Mouse (Mus musculus): ENCODE measurements around the gene Mymk. TPM values are rescaled to one million over a fixed set of nuclear protein-coding genes. Genes with fewer than 3 reads are reported as not detected.

Gene Mymk
- polyA plus RNA-seq, 2 experiments, result not detected

DNA sequence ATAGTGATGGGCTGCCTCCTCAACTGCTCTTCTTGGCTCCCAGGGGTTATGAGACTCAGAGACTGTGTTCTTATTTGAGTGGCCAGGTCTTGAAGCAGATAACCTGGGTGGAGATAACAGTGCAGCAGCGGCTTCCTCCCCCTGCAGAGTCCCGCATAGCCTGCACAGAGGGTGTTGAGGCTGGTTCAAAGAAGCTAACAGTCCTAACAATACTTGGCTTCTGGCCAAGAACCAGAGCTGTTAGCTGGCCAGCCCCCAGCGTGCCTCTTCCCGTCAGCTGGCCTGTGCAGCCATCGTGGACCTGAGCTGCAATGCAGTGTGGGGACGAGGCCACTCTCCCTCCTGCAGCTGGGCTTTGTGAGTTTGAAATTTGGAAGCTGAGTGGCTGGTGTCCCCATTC is 25.8 kb upstream of the Mymk start:
- WGBS (ENCODE audit: insufficient replicate concordance), result 17% methylated on average over 6 of the region's 6 CpGs
- no peak for ATAC-seq (ENCODE audit: insufficient read depth)
- TF ChIP-seq CTCF (IDR thresholded peaks at IDR 0.05; ENCODE audit: low read depth) (no peak), EP300 (IDR thresholded peaks at IDR 0.05; ENCODE audit: low read depth) (no peak)
- H3K9me3 ChIP-seq (ENCODE audit: control insufficient read depth, low read length), result no peaks in the 10 kb centered on the region
- H3K36me3 ChIP-seq (replicated peaks; ENCODE audit: control insufficient read depth, insufficient read depth, low read depth), result no peaks in the 10 kb centered on the region
- H3K4me3 ChIP-seq (ENCODE audit: insufficient read depth in 1 of 2, low read depth in 2 of 2, low read length in 2 of 2), result no peak overlapping the region
- H3K4me1 ChIP-seq (replicated peaks; ENCODE audit: control insufficient read depth in 2 of 2, insufficient read depth in 2 of 2, low read length in 1 of 2), result peaks cover 0 to 3% of the 10 kb centered on the region in 2 experiments; a peak in 1 of 4 replicates
- no peak overlapping the region for H3K9ac ChIP-seq (replicated peaks)
- H3K4me2 ChIP-seq (ENCODE audit: low read depth), result no peak overlapping the region
- H3K27ac ChIP-seq, result no peak overlapping the region
- no peaks in the 10 kb centered on the region for H3K27me3 ChIP-seq (ENCODE audit: control insufficient read depth, insufficient read depth, low read length)
- DNase-seq (ENCODE audit: low read depth in 3 of 3, low spot score in 3 of 3), result no peak

- H3K9me3 ChIP-seq (ENCODE audit: control insufficient read depth, low read length), result no peaks in the 10 kb centered on the region
- no peak overlapping the region for H3K27ac ChIP-seq
- DNase-seq (ENCODE audit: low read depth in 3 of 3, low spot score in 3 of 3) (no peak), ATAC-seq (ENCODE audit: insufficient read depth) (no peak)
- no peak overlapping the region for H3K9ac ChIP-seq (replicated peaks)
- peaks cover 0 to 3% of the 10 kb centered on the region in 2 experiments; a peak in 1 of 4 replicates for H3K4me1 ChIP-seq (replicated peaks; ENCODE audit: control insufficient read depth in 2 of 2, insufficient read depth in 2 of 2, low read length in 1 of 2)
- WGBS (ENCODE audit: insufficient replicate concordance), result 48% methylated on average over 6 of the region's 6 CpGs
- TF ChIP-seq CTCF (IDR thresholded peaks at IDR 0.05; ENCODE audit: low read depth) (no peak), EP300 (IDR thresholded peaks at IDR 0.05; ENCODE audit: low read depth) (no peak)
- no peak overlapping the region for H3K4me2 ChIP-seq (ENCODE audit: low read depth)
- no peaks in the 10 kb centered on the region for H3K27me3 ChIP-seq (ENCODE audit: control insufficient read depth, insufficient read depth, low read length)
- H3K4me3 ChIP-seq (ENCODE audit: insufficient read depth in 1 of 2, low read depth in 2 of 2, low read length in 2 of 2), result no peak overlapping the region
- H3K36me3 ChIP-seq (replicated peaks; ENCODE audit: control insufficient read depth, insufficient read depth, low read depth), result no peaks in the 10 kb centered on the region
Observed at GRCm38 (mm10) chr2:27097241-27097656, 25.3 kb upstream of the Mymk start.

GRCm38 (mm10) chr2:27096341-27096981 is 24.5 kb upstream of the Mymk start:
- DNase-seq (ENCODE audit: low read depth in 3 of 3, low spot score in 3 of 3) (no peak), ATAC-seq (ENCODE audit: insufficient read depth) (no peak)
- Histone ChIP-seq H3K27me3 (ENCODE audit: control insufficient read depth, insufficient read depth, low read length) (no peaks in the 10 kb centered on the region), H3K4me1 (replicated peaks; ENCODE audit: control insufficient read depth in 2 of 2, insufficient read depth in 2 of 2, low read length in 1 of 2) (peaks cover 0 to 3% of the 10 kb centered on the region in 2 experiments; a peak in 1 of 4 replicates), H3K36me3 (replicated peaks; ENCODE audit: control insufficient read depth, insufficient read depth, low read depth) (no peaks in the 10 kb centered on the region), H3K9ac (replicated peaks) (no peak overlapping the region), H3K4me2 (ENCODE audit: low read depth) (no peak overlapping the region), H3K27ac (no peak overlapping the region), H3K4me3 (ENCODE audit: insufficient read depth in 1 of 2, low read depth in 2 of 2, low read length in 2 of 2) (no peak overlapping the region), H3K9me3 (ENCODE audit: control insufficient read depth, low read length) (no peaks in the 10 kb centered on the region)
- WGBS (ENCODE audit: insufficient replicate concordance), result 38% methylated on average over 13 of the region's 13 CpGs
- TF ChIP-seq EP300 (IDR thresholded peaks at IDR 0.05; ENCODE audit: low read depth) (no peak), CTCF (IDR thresholded peaks at IDR 0.05; ENCODE audit: low read depth) (no peak)

- Histone ChIP-seq H3K4me2 (ENCODE audit: low read depth) (no peak overlapping the region), H3K9ac (replicated peaks) (no peak overlapping the region), H3K4me3 (ENCODE audit: insufficient read depth in 1 of 2, low read depth in 2 of 2, low read length in 2 of 2) (no peak overlapping the region), H3K27me3 (ENCODE audit: control insufficient read depth, insufficient read depth, low read length) (no peaks in the 10 kb centered on the region), H3K9me3 (ENCODE audit: control insufficient read depth, low read length) (no peaks in the 10 kb centered on the region), H3K4me1 (replicated peaks; ENCODE audit: control insufficient read depth in 2 of 2, insufficient read depth in 2 of 2, low read length in 1 of 2) (peaks cover 0 to 3% of the 10 kb centered on the region in 2 experiments; a peak in 1 of 4 replicates), H3K27ac (no peak overlapping the region), H3K36me3 (replicated peaks; ENCODE audit: control insufficient read depth, insufficient read depth, low read depth) (no peaks in the 10 kb centered on the region)
- WGBS (ENCODE audit: insufficient replicate concordance), result 68% methylated on average over 7 of the region's 7 CpGs
- no peak for DNase-seq (ENCODE audit: low read depth in 3 of 3, low spot score in 3 of 3)
- TF ChIP-seq CTCF (IDR thresholded peaks at IDR 0.05; ENCODE audit: low read depth) (no peak), EP300 (IDR thresholded peaks at IDR 0.05; ENCODE audit: low read depth) (no peak)
- ATAC-seq (ENCODE audit: insufficient read depth), result no peak
Observed at GRCm38 (mm10) chr2:27095178-27095577, 23.2 kb upstream of the Mymk start.

DNA sequence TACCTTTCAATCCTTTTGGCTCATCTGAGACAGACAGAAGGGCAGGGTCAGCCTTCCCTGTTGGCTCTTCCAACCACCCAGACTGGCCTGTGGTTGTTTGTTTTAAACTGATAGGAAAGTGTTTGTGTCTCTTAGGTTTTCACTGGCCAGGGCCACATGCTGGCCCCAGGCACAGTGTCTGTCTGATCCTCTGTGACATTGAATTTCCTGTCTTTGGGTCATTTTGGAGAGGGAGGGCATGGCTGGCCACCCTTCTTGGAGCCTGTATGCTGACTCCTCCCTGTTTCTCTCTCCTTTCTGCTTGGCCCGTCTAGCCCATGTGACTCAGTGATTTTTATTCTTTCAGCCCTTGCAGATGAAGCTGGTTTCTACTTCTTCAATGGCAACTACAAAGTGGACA is 17.3 kb upstream of the Mymk start:
- Histone ChIP-seq H3K9ac (replicated peaks) (no peak overlapping the region), H3K9me3 (ENCODE audit: control insufficient read depth, low read length) (no peaks in the 10 kb centered on the region), H3K36me3 (replicated peaks; ENCODE audit: control insufficient read depth, insufficient read depth, low read depth) (no peaks in the 10 kb centered on the region), H3K4me3 (ENCODE audit: insufficient read depth in 1 of 2, low read depth in 2 of 2, low read length in 2 of 2) (no peak overlapping the region), H3K4me2 (ENCODE audit: low read depth) (no peak overlapping the region), H3K4me1 (replicated peaks; ENCODE audit: control insufficient read depth in 2 of 2, insufficient read depth in 2 of 2, low read length in 1 of 2) (no peaks in the 10 kb centered on the region), H3K27ac (no peak overlapping the region), H3K27me3 (ENCODE audit: control insufficient read depth, insufficient read depth, low read length) (no peaks in the 10 kb centered on the region)
- ATAC-seq (ENCODE audit: insufficient read depth) (no peak), DNase-seq (ENCODE audit: low read depth in 3 of 3, low spot score in 3 of 3) (no peak)
- no peak for TF ChIP-seq CTCF (IDR thresholded peaks at IDR 0.05; ENCODE audit: low read depth)
- WGBS (ENCODE audit: insufficient replicate concordance), result 27% methylated on average over 1 of the region's 1 CpGs
